Mouse (Mus musculus) stomach, postnatal 0 days (tissue): Measurements from ENCODE around the gene Tcte3. TPM values are rescaled to one million over a fixed set of nuclear protein-coding genes. Genes with fewer than 3 reads are reported as not detected.
A peak's percentile ranks its signal among the peaks of the same experiment; 100 is the strongest.
"Not testable (repeated sequence)": the region's sequence is repeated elsewhere in the genome, so short reads cannot be mapped to it uniquely, and the experiment has no call there.

Source experiments
- ATAC-seq: fragments of 200-750 bp; cut with Nextera tagmentation; 2 replicates; pipeline ENCODE4 v1.8.0; 2017; ENCODE audit not compliant: low FRiP score, low TSS enrichment
- DNase-seq: peaks from one replicate; pipeline ENCODE4 v3.0.0-alpha.2; 2016; ENCODE audit warnings: low spot score
- H3K27ac ChIP-seq: fragments of 300-500 bp; sonication (generic); replicated peaks from 2 replicates; pipeline ENCODE4 v1.5.1; 2014; ENCODE audit warnings: mild to moderate bottlenecking, control low read depth
- H3K27me3 ChIP-seq: fragments of 300-500 bp; sonication (generic); 2 replicates; pipeline ENCODE4 v1.6.1; 2014; ENCODE audit warnings: low read length; ENCODE audit not compliant: control insufficient read depth, insufficient read depth
- H3K36me3 ChIP-seq: fragments of 300-500 bp; sonication (generic); 2 replicates; pipeline ENCODE4 v1.6.1; 2014; ENCODE audit warnings: low read length, mixed read lengths; ENCODE audit not compliant: control insufficient read depth, insufficient read depth
- H3K4me1 ChIP-seq: fragments of 300-500 bp; sonication (generic); replicated peaks from 2 replicates; pipeline ENCODE4 v1.6.1; 2014; ENCODE audit warnings: antibody characterized with exemption; ENCODE audit not compliant: control insufficient read depth, insufficient read depth
- H3K4me2 ChIP-seq: fragments of 300-500 bp; sonication (generic); replicated peaks from 2 replicates; pipeline ENCODE4 v1.6.1; 2014; ENCODE audit warnings: low read depth, mild to moderate bottlenecking, control low read depth, moderate library complexity
- H3K4me3 ChIP-seq: fragments of 300-500 bp; sonication (generic); 2 replicates; pipeline ENCODE4 v1.5.1; 2014; ENCODE audit warnings: low read depth, low read length, control low read depth
- H3K9ac ChIP-seq: fragments of 300-500 bp; sonication (generic); 2 replicates; pipeline ENCODE4 v1.6.1; 2014; ENCODE audit warnings: mild to moderate bottlenecking, low read length, control low read depth, mixed read lengths
- H3K9me3 ChIP-seq: fragments of 300-500 bp; sonication (generic); 2 replicates; pipeline ENCODE4 v1.6.1; 2016; ENCODE audit warnings: low read length; ENCODE audit not compliant: control insufficient read depth
- CTCF ChIP-seq: IDR thresholded peaks from 2 replicates; pipeline ENCODE4 v1.5.1; 2016; ENCODE audit warnings: antibody characterized with exemption, low read depth, mild to moderate bottlenecking, moderate library complexity
- EP300 ChIP-seq: optimal IDR thresholded peaks from 2 replicates; pipeline ENCODE3; 2016; ENCODE audit warnings: antibody characterized with exemption
- WGBS: fragments of 180-500 bp; shearing (Covaris S2); extraction: QIAGEN DNeasy Blood & Tissue Kit; methylation state at CpG from one replicate; pipeline ENCODE4 v1.1.7; 2014; 5-methylcytosine and 5-hydroxymethylcytosine counted together
- polyA plus RNA-seq: library from polyadenylated mRNA; unstranded; fragments of >200 nt; fragmentation: Nextera tagmentation; extraction: Ambion mirVana; gene quantifications from 2 replicates; pipeline ENCODE4 v1.2.1, GENCODE M21; 2015

Tcte3 gene
- polyA plus RNA-seq, 1 experiment from 2014 or later, result 0.79 TPM

DNA sequence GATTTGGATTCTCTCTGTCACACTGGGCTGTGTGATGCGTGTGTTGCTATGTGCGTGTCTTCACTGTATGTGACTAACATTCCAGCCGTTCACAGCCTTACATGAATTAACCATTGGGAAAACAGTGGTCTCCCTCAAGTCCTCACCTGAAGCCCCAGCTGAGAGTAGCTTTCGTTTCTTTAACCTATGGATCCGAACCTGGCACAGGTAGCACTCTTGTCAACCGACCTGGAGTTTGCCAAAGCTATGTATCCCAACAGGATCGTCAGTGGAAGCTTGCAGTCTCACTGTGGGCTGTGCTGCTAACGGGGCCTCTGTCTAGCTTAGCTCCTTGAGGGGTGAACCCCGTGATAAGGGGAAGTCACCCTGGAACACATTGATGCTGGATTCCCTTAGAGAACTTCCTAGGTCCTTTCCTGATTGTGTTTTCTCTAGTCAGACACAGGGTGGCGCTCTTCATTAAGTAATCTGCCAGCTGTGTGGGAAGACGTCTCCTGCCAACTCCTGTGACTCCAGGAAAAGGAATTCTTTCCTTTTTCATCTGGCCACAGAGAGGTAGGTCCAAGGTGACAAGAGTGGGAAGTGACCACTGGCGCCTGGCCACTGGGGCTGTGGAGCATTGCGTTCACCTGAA, 24.2 kb upstream of the Tcte3 start:
- no peak overlapping the region for H3K27ac ChIP-seq
- H3K36me3 ChIP-seq, result peaks cover 2% of the 10 kb centered on the region; the same call in 1 of the 2 replicates
- ATAC-seq (peak; percentile 70), DNase-seq (peak; percentile 80)
- no peaks in the 10 kb centered on the region for H3K27me3 ChIP-seq
- H3K9me3 ChIP-seq, result no peaks in the 10 kb centered on the region
- no peak overlapping the region for H3K9ac ChIP-seq
- TF ChIP-seq CTCF, result peak; percentile 89
- TF ChIP-seq EP300, result no peak
- no peaks in the 10 kb centered on the region for H3K4me1 ChIP-seq
- no peak overlapping the region for H3K4me3 ChIP-seq
- 0 out of 2 replicates have a peak overlapping the region, but pooled peaks have one; percentile 21 for H3K4me2 ChIP-seq
- whole genome bisulfite sequencing, result 40% methylated on average over 13 of the region's 13 CpGs

DNA sequence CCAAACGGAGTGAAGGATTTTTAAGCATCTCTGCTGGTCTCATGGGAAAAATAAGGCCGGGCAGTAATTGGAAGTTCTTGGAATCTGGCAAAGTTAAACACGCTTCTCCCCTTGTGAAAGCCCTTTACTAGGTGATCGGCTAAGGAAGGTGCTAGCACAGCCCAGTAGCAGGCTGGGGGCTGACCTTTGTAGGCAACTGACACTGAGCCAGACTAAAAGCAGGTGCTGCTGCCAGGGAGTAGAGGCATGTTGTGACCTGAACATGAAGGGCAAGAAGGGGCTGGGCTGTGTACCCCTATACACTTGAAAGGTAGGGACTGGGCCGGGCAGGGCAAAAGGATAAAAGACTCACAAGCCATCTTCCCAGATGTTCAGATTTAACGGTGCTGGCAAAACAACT, 19.1 kb upstream of the Tcte3 start:
- ATAC-seq (no peak), DNase-seq (no peak)
- WGBS, result 85% methylated on average over 6 of the region's 6 CpGs
- Histone ChIP-seq H3K27me3 (no peaks in the 10 kb centered on the region), H3K9me3 (no peaks in the 10 kb centered on the region), H3K4me1 (no peaks in the 10 kb centered on the region), H3K4me3 (no peak overlapping the region), H3K4me2 (no peak overlapping the region), H3K36me3 (peaks cover 14% of the 10 kb centered on the region), H3K27ac (no peak overlapping the region), H3K9ac (no peak overlapping the region)
- TF ChIP-seq CTCF (no peak), EP300 (no peak)

DNA sequence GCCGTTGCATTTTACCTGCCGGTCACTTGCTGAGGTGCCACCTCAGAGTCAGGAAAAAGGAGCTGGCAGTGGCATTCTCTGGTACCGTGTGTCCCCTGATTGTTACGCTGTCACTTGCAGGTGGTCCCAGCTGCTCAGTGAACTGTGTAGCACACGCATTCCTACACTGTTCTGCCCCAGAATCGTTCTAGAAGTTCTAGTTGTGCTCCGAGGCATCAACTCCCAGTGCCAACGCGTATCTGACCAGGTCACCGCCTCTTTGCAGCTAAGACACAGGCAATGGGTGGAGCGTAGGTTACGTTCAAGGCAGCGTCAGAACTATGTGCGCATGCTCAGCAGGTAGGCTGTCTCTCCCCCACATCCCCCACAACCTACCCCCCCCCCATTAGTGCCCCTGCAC, 18.4 kb upstream of the Tcte3 start:
- TF ChIP-seq CTCF, result no peak
- no peak for TF ChIP-seq EP300
- Histone ChIP-seq H3K9ac (no peak overlapping the region), H3K9me3 (no peaks in the 10 kb centered on the region), H3K4me3 (no peak overlapping the region), H3K27ac (no peak overlapping the region), H3K4me1 (no peaks in the 10 kb centered on the region), H3K27me3 (no peaks in the 10 kb centered on the region), H3K4me2 (no peak overlapping the region), H3K36me3 (peaks cover 14% of the 10 kb centered on the region)
- DNase-seq, result no peak
- WGBS, result 91% methylated on average over 14 of the region's 14 CpGs
- ATAC-seq, result no peak

DNA sequence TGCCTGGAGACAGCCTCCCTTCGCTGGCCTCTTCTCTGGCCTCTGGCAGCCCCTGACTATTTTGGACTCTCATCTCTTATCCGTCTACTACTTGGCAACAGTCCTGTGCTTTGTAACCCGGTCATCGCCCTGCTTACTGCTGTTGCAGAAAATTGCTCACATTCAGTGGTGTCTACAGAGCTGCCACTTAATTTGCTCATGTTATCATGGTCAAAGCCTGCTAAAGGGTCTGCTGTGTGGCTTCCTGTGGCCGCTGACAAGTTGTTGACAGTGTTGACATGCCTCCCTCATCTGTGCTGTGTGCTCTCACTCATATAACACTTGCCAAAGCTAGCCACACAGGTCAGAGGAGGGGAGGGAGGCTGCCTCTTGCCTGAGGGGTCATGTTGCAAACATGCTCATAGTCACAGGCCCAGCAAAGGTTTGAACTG, 16.9 kb upstream of the Tcte3 start:
- H3K4me3 ChIP-seq, result no peak overlapping the region
- no peak overlapping the region for H3K9ac ChIP-seq
- 73% methylated on average over 5 of the region's 5 CpGs for WGBS
- no peak overlapping the region for H3K4me2 ChIP-seq
- H3K27ac ChIP-seq, result no peak overlapping the region
- ATAC-seq, result no peak
- no peaks in the 10 kb centered on the region for H3K4me1 ChIP-seq
- no peak for TF ChIP-seq CTCF
- TF ChIP-seq EP300, result no peak
- H3K36me3 ChIP-seq, result peaks cover 14% of the 10 kb centered on the region
- DNase-seq, result no peak
- H3K9me3 ChIP-seq, result no peaks in the 10 kb centered on the region
- H3K27me3 ChIP-seq, result no peaks in the 10 kb centered on the region

DNA sequence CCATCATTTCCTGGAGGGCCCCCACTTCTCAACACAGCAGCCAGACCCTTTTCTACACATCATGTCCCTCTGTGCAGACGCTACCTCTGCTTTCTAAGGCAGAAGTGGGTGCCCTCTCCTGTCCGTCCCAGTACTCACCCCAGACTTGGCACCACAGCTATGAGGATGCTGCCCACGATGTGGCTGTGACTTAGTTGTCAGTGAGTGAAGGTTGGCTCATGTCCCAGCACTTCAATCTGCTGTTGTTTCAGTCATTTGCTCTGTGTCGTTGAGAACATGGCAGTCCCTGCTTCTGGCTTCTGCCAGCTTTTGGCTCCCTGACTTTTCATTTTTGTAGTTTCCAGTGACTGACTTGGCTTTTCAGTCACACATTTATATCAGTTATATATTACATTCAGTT, 14.6 kb upstream of the Tcte3 start:
- ATAC-seq (no peak), DNase-seq (no peak)
- Histone ChIP-seq H3K27ac (no peak overlapping the region), H3K9me3 (no peaks in the 10 kb centered on the region), H3K4me2 (no peak overlapping the region), H3K9ac (no peak overlapping the region), H3K27me3 (no peaks in the 10 kb centered on the region), H3K36me3 (peaks cover 12% of the 10 kb centered on the region), H3K4me3 (no peak overlapping the region), H3K4me1 (no peaks in the 10 kb centered on the region)
- WGBS, result 82% methylated on average over 4 of the region's 4 CpGs
- TF ChIP-seq EP300, result no peak
- TF ChIP-seq CTCF, result no peak

DNA sequence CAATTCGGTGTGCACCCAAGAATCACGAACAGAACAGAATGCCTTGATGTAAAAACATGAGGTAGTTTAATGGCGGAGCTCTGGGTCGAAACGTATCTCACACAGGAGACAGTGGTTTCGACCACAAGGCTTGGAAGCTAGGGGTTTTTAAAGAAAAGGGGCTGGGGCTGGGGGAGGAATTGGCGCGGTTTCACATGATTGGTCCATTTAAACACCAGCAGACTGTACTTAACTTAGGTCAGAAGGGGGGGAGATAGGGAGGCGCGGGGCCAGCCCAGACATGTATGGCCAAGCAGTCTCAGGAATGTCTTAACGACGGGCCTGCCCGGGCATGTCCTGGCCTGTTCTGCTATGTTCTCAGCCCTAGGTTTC, 12.5 kb upstream of the Tcte3 start:
- H3K4me2 ChIP-seq, ATAC-seq, H3K27me3 ChIP-seq, H3K9me3 ChIP-seq, H3K9ac ChIP-seq, H3K4me3 ChIP-seq, DNase-seq, H3K36me3 ChIP-seq, H3K27ac ChIP-seq, H3K4me1 ChIP-seq: not testable (repeated sequence)
- WGBS, result 88% methylated on average over 10 of the region's 13 CpGs

DNA sequence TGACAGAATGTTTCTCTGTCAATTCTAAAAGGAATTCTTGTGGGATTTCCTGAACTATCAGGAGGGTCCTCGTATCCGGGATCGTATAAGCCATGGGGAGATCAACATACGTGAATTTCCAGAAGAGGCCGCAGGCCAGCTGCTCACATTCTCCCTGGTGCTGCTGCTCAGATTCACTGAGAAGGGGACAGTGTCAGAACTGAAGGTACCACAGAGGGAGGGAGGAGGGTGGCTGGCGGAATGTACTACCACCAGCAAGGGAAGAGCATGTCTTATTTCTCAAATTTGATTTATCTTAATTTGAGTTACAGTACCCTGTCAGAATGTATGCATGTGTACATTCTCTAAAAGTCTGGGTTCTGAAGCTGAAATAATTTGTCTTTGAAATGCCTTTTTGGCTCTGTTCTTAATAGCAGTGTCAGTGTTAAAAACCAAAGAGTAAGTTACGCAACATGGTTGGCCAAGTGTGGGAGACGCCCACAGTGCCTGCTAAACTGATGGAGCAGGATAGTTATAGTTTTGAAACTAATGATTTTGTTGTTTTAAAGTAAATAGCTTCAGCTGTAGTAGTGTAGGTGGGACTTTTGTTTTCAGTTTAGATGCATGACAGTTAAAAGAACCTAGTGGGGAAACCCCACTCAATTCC, 12.0 kb upstream of the Tcte3 start:
- ATAC-seq, result peak; percentile 56; the same call in 1 of the 2 replicates
- 83% methylated on average over 5 of the region's 8 CpGs for WGBS

DNA sequence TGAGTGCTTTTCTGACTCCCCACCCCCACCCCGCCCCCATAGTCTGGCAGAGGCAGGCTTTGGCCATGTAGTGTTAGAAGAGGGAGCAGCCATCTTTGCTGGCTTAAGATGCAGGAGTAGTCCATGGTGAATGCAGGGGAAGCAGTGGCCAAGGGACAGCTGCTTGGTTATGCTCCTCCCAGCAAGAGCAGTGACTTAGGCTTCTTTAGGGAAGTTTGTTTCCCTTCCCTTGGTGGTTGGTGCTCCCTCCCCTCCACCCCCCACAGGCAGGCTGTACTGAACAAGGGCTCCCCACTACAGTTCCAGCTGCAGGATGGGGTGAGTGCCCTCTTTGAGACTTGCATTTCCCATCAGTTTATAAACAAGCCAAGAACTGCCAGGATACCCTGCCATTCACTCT, 11.5 kb upstream of the Tcte3 start:
- H3K9me3 ChIP-seq, H3K4me2 ChIP-seq, H3K27ac ChIP-seq, H3K27me3 ChIP-seq, H3K4me1 ChIP-seq, H3K36me3 ChIP-seq, H3K4me3 ChIP-seq, ATAC-seq, DNase-seq, H3K9ac ChIP-seq: not testable (repeated sequence)
- WGBS, result 80% methylated on average over 1 of the region's 1 CpGs

More for the DNA sequence above, 12.0 kb upstream of the Tcte3 start:
- H3K4me2 ChIP-seq, H3K4me3 ChIP-seq, DNase-seq, H3K36me3 ChIP-seq, H3K27ac ChIP-seq, H3K9ac ChIP-seq, H3K9me3 ChIP-seq, H3K4me1 ChIP-seq, H3K27me3 ChIP-seq: not testable (repeated sequence)

DNA sequence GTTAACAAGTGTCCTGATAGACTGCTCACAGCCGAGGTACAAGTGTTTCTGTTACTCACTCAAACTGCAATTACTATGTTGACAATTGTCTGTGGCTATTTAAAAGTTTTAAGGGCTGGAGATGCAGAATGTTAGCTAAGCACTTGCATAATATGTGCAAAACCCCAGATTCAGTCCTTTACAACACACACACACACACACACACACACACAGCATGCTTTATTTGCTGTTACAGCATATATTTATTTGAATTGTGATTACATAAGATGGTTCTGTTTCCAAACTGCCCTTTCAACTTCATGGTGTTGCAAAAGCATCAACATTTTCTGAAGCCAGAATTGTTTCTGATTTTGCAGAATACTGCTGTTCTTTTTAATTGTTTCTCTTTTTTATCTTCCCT, 9.1 kb upstream of the Tcte3 start:
- H3K9me3 ChIP-seq, H3K27me3 ChIP-seq, H3K9ac ChIP-seq, H3K36me3 ChIP-seq, ATAC-seq, H3K4me1 ChIP-seq, H3K27ac ChIP-seq, DNase-seq, H3K4me2 ChIP-seq, H3K4me3 ChIP-seq: not testable (repeated sequence)
- no CpG with 5 or more reads among the region's 1 CpGs for WGBS
